Mouse (Mus musculus) limb, embryonic 12.5 days (tissue): ENCODE measurements around the gene Dpf2. TPM values are rescaled to one million over a fixed set of nuclear protein-coding genes. Genes with fewer than 3 reads are reported as not detected.

ENCODE experiments used
- ATAC-seq: fragments of 200-750 bp; cut with Nextera tagmentation; 2 replicates; pipeline ENCODE4 v1.8.0; 2017; ENCODE audit warnings: low read depth, moderate TSS enrichment; ENCODE audit not compliant: insufficient number of reproducible peaks, insufficient read depth, low FRiP score, low TSS enrichment
- H3K27ac ChIP-seq: fragments of 300-500 bp; sonication (generic); 2 replicates; pipeline ENCODE4 v1.5.1; 2016; ENCODE audit warnings: mild to moderate bottlenecking, moderate library complexity
- H3K27me3 ChIP-seq: fragments of 300-500 bp; sonication (generic); 2 replicates; pipeline ENCODE4 v1.6.1; 2016; ENCODE audit warnings: mild to moderate bottlenecking, moderate library complexity
- H3K36me3 ChIP-seq: fragments of 300-500 bp; sonication (generic); 2 replicates; pipeline ENCODE4 v1.6.1; 2016; ENCODE audit warnings: mild to moderate bottlenecking, moderate library complexity
- H3K4me1 ChIP-seq: fragments of 300-500 bp; sonication (generic); replicated peaks from 2 replicates; pipeline ENCODE4 v1.6.1; 2016
- H3K4me2 ChIP-seq: fragments of 300-500 bp; sonication (generic); 2 replicates; pipeline ENCODE4 v1.6.1; 2016; ENCODE audit warnings: mild to moderate bottlenecking, moderate library complexity
- H3K4me3 ChIP-seq: fragments of 300-500 bp; sonication (generic); replicated peaks from 2 replicates; pipeline ENCODE4 v1.5.1; 2016; ENCODE audit warnings: mild to moderate bottlenecking
- H3K9ac ChIP-seq: fragments of 300-500 bp; sonication (generic); replicated peaks from 2 replicates; pipeline ENCODE4 v1.6.1; 2016; ENCODE audit warnings: mild to moderate bottlenecking, moderate library complexity
- H3K9me3 ChIP-seq: fragments of 300-500 bp; sonication (generic); 2 replicates; pipeline ENCODE4 v1.6.1; 2016; ENCODE audit warnings: mild to moderate bottlenecking, moderate library complexity
- WGBS: fragments of 180-500 bp; shearing (Covaris S2); methylation state at CpG from one replicate; pipeline ENCODE4 v1.1.7; 2016; 5-methylcytosine and 5-hydroxymethylcytosine counted together
- polyA plus RNA-seq: library from polyadenylated mRNA; unstranded; fragments of >200 nt; fragmentation: Nextera tagmentation; extraction: Ambion mirVana; gene quantifications from 2 replicates; pipeline ENCODE4 v1.2.1, GENCODE M21; 2016

Dpf2 gene
- polyA plus RNA-seq, 1 experiment from 2014 or later: 192 TPM

- H3K27ac ChIP-seq: no peak overlapping the region
- WGBS: 76% methylated on average over 15 of the region's 15 CpGs
- H3K9ac ChIP-seq: 0 out of 2 replicates have a peak overlapping the region, but pooled peaks have one; percentile 52
- H3K27me3 ChIP-seq: peaks cover 17% of the 10 kb centered on the region
- H3K4me3 ChIP-seq: no peak overlapping the region
- peak overlapping the region; percentile 38; the same call in 1 of the 2 replicates for H3K4me2 ChIP-seq
- H3K9me3 ChIP-seq: no peaks in the 10 kb centered on the region
- H3K4me1 ChIP-seq: peaks cover 13% of the 10 kb centered on the region
- peaks cover 12% of the 10 kb centered on the region; the same call in 1 of the 2 replicates for H3K36me3 ChIP-seq
- no peak for ATAC-seq
These were observed 9.5 kb upstream of the Dpf2 start for GRCm38 (mm10) chr19:5922119-5922942.

GRCm38 (mm10) chr19:5921715-5922114 lies 8.9 kb upstream of the Dpf2 start:
- WGBS: 22% methylated on average over 9 of the region's 9 CpGs
- H3K4me2 ChIP-seq: peak overlapping the region; percentile 38
- peaks cover 13% of the 10 kb centered on the region for H3K4me1 ChIP-seq
- no peaks in the 10 kb centered on the region for H3K9me3 ChIP-seq
- H3K4me3 ChIP-seq: no peak overlapping the region
- H3K27ac ChIP-seq: no peak overlapping the region
- H3K36me3 ChIP-seq: peaks cover 17% of the 10 kb centered on the region; the same call in 1 of the 2 replicates
- H3K27me3 ChIP-seq: peaks cover 17% of the 10 kb centered on the region
- peak overlapping the region; percentile 52; the same call in 1 of the 2 replicates for H3K9ac ChIP-seq
- no peak for ATAC-seq

GRCm38 (mm10) chr19:5912103-5913006 lies 455 bp downstream of the Dpf2 start:
- peak overlapping the region; percentile 94 for H3K4me3 ChIP-seq
- peak overlapping the region; percentile 75 for H3K4me2 ChIP-seq
- no peaks in the 10 kb centered on the region for H3K27me3 ChIP-seq
- ATAC-seq: peak; percentile 92
- H3K4me1 ChIP-seq: peaks cover 22% of the 10 kb centered on the region
- no peaks in the 10 kb centered on the region for H3K9me3 ChIP-seq
- WGBS: under 1% methylated on average over 59 of the region's 59 CpGs
- H3K9ac ChIP-seq: peak overlapping the region; percentile 95
- H3K27ac ChIP-seq: peak overlapping the region; percentile 93
- peaks cover 22% of the 10 kb centered on the region for H3K36me3 ChIP-seq

- peaks cover 22% of the 10 kb centered on the region for H3K4me1 ChIP-seq
- ATAC-seq: no peak
- H3K27me3 ChIP-seq: no peaks in the 10 kb centered on the region
These were observed 1.2 kb downstream of the Dpf2 start for GRCm38 (mm10) chr19:5911430-5912102.

GRCm38 (mm10) chr19:5910221-5910620 lies 2.6 kb downstream of the Dpf2 start:
- 80% methylated on average over 6 of the region's 6 CpGs for WGBS
- H3K27me3 ChIP-seq: no peaks in the 10 kb centered on the region
- no peaks in the 10 kb centered on the region for H3K9me3 ChIP-seq
- peaks cover 37% of the 10 kb centered on the region for H3K36me3 ChIP-seq
- peak overlapping the region; percentile 75 for H3K4me2 ChIP-seq
- 0 out of 2 replicates have a peak overlapping the region, but pooled peaks have one; percentile 5 for H3K4me3 ChIP-seq
- H3K9ac ChIP-seq: peak overlapping the region; percentile 40; the same call in 1 of the 2 replicates
- H3K27ac ChIP-seq: no peak overlapping the region
- peaks cover 22% of the 10 kb centered on the region for H3K4me1 ChIP-seq
- ATAC-seq: no peak

More at GRCm38 (mm10) chr19:5911430-5912102, 1.2 kb downstream of the Dpf2 start:
- H3K27ac ChIP-seq: peak overlapping the region; percentile 93
- H3K4me3 ChIP-seq: peak overlapping the region; percentile 94
- peaks cover 25% of the 10 kb centered on the region for H3K36me3 ChIP-seq
- H3K4me2 ChIP-seq: peak overlapping the region; percentile 75
- peak overlapping the region; percentile 95 for H3K9ac ChIP-seq
- H3K9me3 ChIP-seq: no peaks in the 10 kb centered on the region
- 7% methylated on average over 14 of the region's 14 CpGs for WGBS

GRCm38 (mm10) chr19:5907275-5907674 lies 5.5 kb downstream of the Dpf2 start:
- no peak for ATAC-seq
- Histone ChIP-seq H3K4me3 (no peak overlapping the region), H3K27ac (no peak overlapping the region), H3K36me3 (peaks cover 63% of the 10 kb centered on the region), H3K27me3 (no peaks in the 10 kb centered on the region), H3K9ac (no peak overlapping the region), H3K4me1 (peaks cover 19% of the 10 kb centered on the region), H3K9me3 (no peaks in the 10 kb centered on the region), H3K4me2 (no peak overlapping the region)
- WGBS: 89% methylated on average over 3 of the region's 3 CpGs

- peak within 1 kb of the TSS; percentile 92 for H3K4me2 ChIP-seq
- H3K27ac ChIP-seq: peak within 1 kb of the TSS; percentile 73; the same call in 1 of the 2 replicates
- peak; percentile 95 for ATAC-seq
- peaks cover 49% of the 10 kb centered on the region for H3K36me3 ChIP-seq
- H3K4me3 ChIP-seq: peak within 1 kb of the TSS; percentile 67
- H3K9me3 ChIP-seq: no peaks in the 10 kb centered on the region
- peak within 1 kb of the TSS; percentile 90 for H3K9ac ChIP-seq
- H3K27me3 ChIP-seq: no peaks in the 10 kb centered on the region
- 4% methylated on average over 36 of the region's 36 CpGs for WGBS
- peaks cover 17% of the 10 kb centered on the region for H3K4me1 ChIP-seq
These were observed 18.7 kb downstream of the Dpf2 start, which contains the start of gene Tigd3 for GRCm38 (mm10) chr19:5894002-5894678. TSS of gene Tigd3 (minus strand) at chr19:5894149.

- peaks cover 17% of the 10 kb centered on the region for H3K4me1 ChIP-seq
- 13% methylated on average over 30 of the region's 31 CpGs for WGBS
These were observed 19.4 kb downstream of the Dpf2 start for GRCm38 (mm10) chr19:5893282-5894001.

GRCm38 (mm10) chr19:5892735-5893134 lies 20.1 kb downstream of the Dpf2 start:
- Histone ChIP-seq H3K9me3 (no peaks in the 10 kb centered on the region), H3K9ac (peak overlapping the region; percentile 90), H3K27me3 (no peaks in the 10 kb centered on the region), H3K4me3 (peak overlapping the region; percentile 67), H3K27ac (no peak overlapping the region), H3K36me3 (peaks cover 39% of the 10 kb centered on the region), H3K4me2 (peak overlapping the region; percentile 92), H3K4me1 (peaks cover 17% of the 10 kb centered on the region)
- 96% methylated on average over 13 of the region's 13 CpGs for WGBS
- no peak for ATAC-seq

More at GRCm38 (mm10) chr19:5893282-5894001, 19.4 kb downstream of the Dpf2 start:
- H3K4me2 ChIP-seq: peak overlapping the region; percentile 92
- H3K27ac ChIP-seq: peak overlapping the region; percentile 73; the same call in 1 of the 2 replicates
- peak overlapping the region; percentile 90 for H3K9ac ChIP-seq
- H3K4me3 ChIP-seq: peak overlapping the region; percentile 67
- ATAC-seq: peak; percentile 46; the same call in 1 of the 2 replicates
- no peaks in the 10 kb centered on the region for H3K27me3 ChIP-seq
- H3K9me3 ChIP-seq: no peaks in the 10 kb centered on the region
- H3K36me3 ChIP-seq: peaks cover 44% of the 10 kb centered on the region
